Mouse (Mus musculus) embryonic facial prominence, embryonic 13.5 days (tissue): Measurements from ENCODE around the gene Ttc9c. TPM values are rescaled to one million over a fixed set of nuclear protein-coding genes. Genes with fewer than 3 reads are reported as not detected.
A peak's percentile ranks its signal among the peaks of the same experiment; 100 is the strongest.

ENCODE experiments used
- ATAC-seq: fragments of 200-750 bp; cut with Nextera tagmentation; 2 replicates; pipeline ENCODE4 v1.8.0; 2017; ENCODE audit warnings: low read depth; ENCODE audit not compliant: insufficient number of reproducible peaks, insufficient read depth, low FRiP score, low TSS enrichment
- H3K27ac ChIP-seq: fragments of 300-500 bp; sonication (generic); 2 replicates; pipeline ENCODE4 v1.5.1; 2015; ENCODE audit warnings: moderate library complexity, mild to moderate bottlenecking, inconsistent platforms
- H3K27me3 ChIP-seq: fragments of 300-500 bp; sonication (generic); 2 replicates; pipeline ENCODE4 v1.6.1; 2015; ENCODE audit warnings: mild to moderate bottlenecking, inconsistent platforms
- H3K36me3 ChIP-seq: fragments of 300-500 bp; sonication (generic); 2 replicates; pipeline ENCODE4 v1.6.1; 2015; ENCODE audit warnings: mild to moderate bottlenecking, inconsistent platforms
- H3K4me1 ChIP-seq: fragments of 300-500 bp; sonication (generic); 2 replicates; pipeline ENCODE4 v1.6.1; 2015; ENCODE audit warnings: inconsistent platforms
- H3K4me2 ChIP-seq: fragments of 300-500 bp; sonication (generic); 2 replicates; pipeline ENCODE4 v1.6.1; 2015; ENCODE audit warnings: moderate library complexity, mild to moderate bottlenecking, inconsistent platforms
- H3K4me3 ChIP-seq: fragments of 300-500 bp; sonication (generic); 2 replicates; pipeline ENCODE4 v1.5.1; 2015; ENCODE audit warnings: mild to moderate bottlenecking, inconsistent platforms
- H3K9ac ChIP-seq: fragments of 300-500 bp; sonication (generic); 2 replicates; pipeline ENCODE4 v1.6.1; 2015; ENCODE audit warnings: mild to moderate bottlenecking, inconsistent platforms
- H3K9me3 ChIP-seq: fragments of 300-500 bp; sonication (generic); 2 replicates; pipeline ENCODE4 v1.6.1; 2016; ENCODE audit warnings: inconsistent platforms
- WGBS: fragments of 180-500 bp; shearing (Covaris S2); methylation state at CpG from one replicate; pipeline ENCODE4 v1.1.7; 2015; ENCODE audit warnings: mixed read lengths; 5-methylcytosine and 5-hydroxymethylcytosine counted together
- polyA plus RNA-seq: library from polyadenylated mRNA; unstranded; fragments of >200 nt; fragmentation: Nextera tagmentation; extraction: Ambion mirVana; gene quantifications from 2 replicates; pipeline ENCODE4 v1.2.1, GENCODE M21; 2015

Ttc9c gene
- polyA plus RNA-seq, 1 experiment from 2014 or later, result 82.9 TPM

- Histone ChIP-seq H3K4me3 (peak within 1 kb of the TSS; percentile 77), H3K9ac (peak within 1 kb of the TSS; percentile 98), H3K36me3 (peaks cover 72% of the 10 kb centered on the region), H3K27me3 (no peaks in the 10 kb centered on the region), H3K4me2 (peak within 1 kb of the TSS; percentile 74), H3K4me1 (peaks cover 30% of the 10 kb centered on the region), H3K27ac (peak within 1 kb of the TSS; percentile 93), H3K9me3 (no peaks in the 10 kb centered on the region)
- ATAC-seq, result no peak; the same call in 1 of the 2 replicates
- WGBS, result 19% methylated on average over 29 of the region's 29 CpGs
These were observed 48.4 kb downstream of the Ttc9c start, which contains the start of gene Tmem223 for GRCm38 (mm10) chr19:8770567-8771270. Tmem223 (plus strand) TSS chr19:8770996.

- no peak for ATAC-seq
- WGBS, result 95% methylated on average over 9 of the region's 9 CpGs
These were observed 53.6 kb downstream of the Ttc9c start for GRCm38 (mm10) chr19:8765562-8765961.

GRCm38 (mm10) chr19:8763276-8763675 lies 55.9 kb downstream of the Ttc9c start:
- no peak for ATAC-seq
- no peak overlapping the region for H3K4me2 ChIP-seq
- peaks cover 7% of the 10 kb centered on the region for H3K4me1 ChIP-seq
- peaks cover 68% of the 10 kb centered on the region for H3K36me3 ChIP-seq
- H3K9me3 ChIP-seq, result peaks cover 3% of the 10 kb centered on the region; the same call in 1 of the 2 replicates
- H3K27ac ChIP-seq, result no peak overlapping the region
- H3K9ac ChIP-seq, result no peak overlapping the region
- WGBS, result 94% methylated on average over 4 of the region's 4 CpGs
- H3K27me3 ChIP-seq, result no peaks in the 10 kb centered on the region
- no peak overlapping the region for H3K4me3 ChIP-seq

More at GRCm38 (mm10) chr19:8765562-8765961, 53.6 kb downstream of the Ttc9c start:
- no peak overlapping the region for H3K4me2 ChIP-seq
- H3K36me3 ChIP-seq, result peaks cover 90% of the 10 kb centered on the region
- H3K4me1 ChIP-seq, result peaks cover 4% of the 10 kb centered on the region
- peaks cover 3% of the 10 kb centered on the region; the same call in 1 of the 2 replicates for H3K9me3 ChIP-seq
- no peaks in the 10 kb centered on the region for H3K27me3 ChIP-seq
- H3K4me3 ChIP-seq, result no peak overlapping the region
- H3K27ac ChIP-seq, result no peak overlapping the region
- no peak overlapping the region for H3K9ac ChIP-seq

GRCm38 (mm10) chr19:8760757-8761156 lies 58.4 kb downstream of the Ttc9c start:
- Histone ChIP-seq H3K9me3 (peaks cover 3% of the 10 kb centered on the region; the same call in 1 of the 2 replicates), H3K4me3 (no peak overlapping the region), H3K27ac (no peak overlapping the region), H3K9ac (no peak overlapping the region), H3K36me3 (peaks cover 45% of the 10 kb centered on the region), H3K27me3 (no peaks in the 10 kb centered on the region), H3K4me1 (peaks cover 14% of the 10 kb centered on the region), H3K4me2 (no peak overlapping the region)
- no peak for ATAC-seq
- WGBS, result 93% methylated on average over 2 of the region's 2 CpGs

Other genes starting within 250 kb of the Ttc9c start
- not detected in 2 replicates for gene Slc22a8, start 228.1 kb downstream of the Ttc9c start, polyA plus RNA-seq
- 0.08 and 0.12 TPM in 2 replicates for gene Slc22a6, start 201.3 kb downstream of the Ttc9c start, polyA plus RNA-seq
- 0.66 and 1.4 TPM in 2 replicates for gene Chrm1, start 155.5 kb downstream of the Ttc9c start, polyA plus RNA-seq
- 99.9 and 116 TPM in 2 replicates for gene Slc3a2, start 96.0 kb downstream of the Ttc9c start, polyA plus RNA-seq
- gene Wdr74, start 83.5 kb downstream of the Ttc9c start, polyA plus RNA-seq, result 88.6 and 100 TPM in 2 replicates
- 2.2 and 2.7 TPM in 2 replicates for gene 1700092M07Rik, start 78.6 kb downstream of the Ttc9c start, polyA plus RNA-seq
- 182 and 184 TPM in 2 replicates for gene Stx5a, start 77.9 kb downstream of the Ttc9c start, polyA plus RNA-seq
- 199 and 230 TPM in 2 replicates for gene Nxf1, start 62.3 kb downstream of the Ttc9c start, polyA plus RNA-seq
- 211 and 227 TPM in 2 replicates for gene Tmem223, start 48.3 kb downstream of the Ttc9c start, polyA plus RNA-seq
- gene Tmem179b, start 44.9 kb downstream of the Ttc9c start, polyA plus RNA-seq, result 67.6 and 76.1 TPM in 2 replicates
- 28.5 and 35.6 TPM in 2 replicates for gene Taf6l, start 32.9 kb downstream of the Ttc9c start, polyA plus RNA-seq
- gene Polr2g, start 20.8 kb downstream of the Ttc9c start, polyA plus RNA-seq, result 175 and 178 TPM in 2 replicates
- 5.5 and 6.0 TPM in 2 replicates for gene Zbtb3, start 16.8 kb downstream of the Ttc9c start, polyA plus RNA-seq
- 7.4 and 7.6 TPM in 2 replicates for gene Hnrnpul2, start 677 bp upstream of the Ttc9c start, polyA plus RNA-seq
- not detected in 2 replicates for gene AC129217.1, start 10.4 kb upstream of the Ttc9c start, polyA plus RNA-seq
- 52.6 and 53.3 TPM in 2 replicates for gene Bscl2, start 18.1 kb upstream of the Ttc9c start, polyA plus RNA-seq
- gene Gng3, start 19.9 kb upstream of the Ttc9c start, polyA plus RNA-seq, result 10.4 and 10.6 TPM in 2 replicates
- gene Lrrn4cl, start 31.4 kb upstream of the Ttc9c start, polyA plus RNA-seq, result 0.65 and 0.74 TPM in 2 replicates
- 184 and 189 TPM in 2 replicates for gene Ubxn1, start 52.2 kb upstream of the Ttc9c start, polyA plus RNA-seq
- gene Uqcc3, start 61.6 kb upstream of the Ttc9c start, polyA plus RNA-seq, result 64.2 and 72.3 TPM in 2 replicates
- 56.0 and 91.0 TPM in 2 replicates for gene Lbhd1, start 64.4 kb upstream of the Ttc9c start, polyA plus RNA-seq
- not detected in 2 replicates for gene Gm49403, start 64.6 kb upstream of the Ttc9c start, polyA plus RNA-seq
- 84.9 and 90.0 TPM in 2 replicates for gene 1810009A15Rik, start 69.5 kb upstream of the Ttc9c start, polyA plus RNA-seq
- gene Gm49416, start 69.6 kb upstream of the Ttc9c start, polyA plus RNA-seq, result not detected in 2 replicates
- 36.7 and 42.6 TPM in 2 replicates for gene Ints5, start 73.7 kb upstream of the Ttc9c start, polyA plus RNA-seq
- 107 and 108 TPM in 2 replicates for gene Ganab, start 78.7 kb upstream of the Ttc9c start, polyA plus RNA-seq
- 44.7 and 54.6 TPM in 2 replicates for gene B3gat3, start 101.0 kb upstream of the Ttc9c start, polyA plus RNA-seq
- gene Rom1, start 110.0 kb upstream of the Ttc9c start, polyA plus RNA-seq, result 2.7 and 3.3 TPM in 2 replicates
- gene Eml3, start 110.2 kb upstream of the Ttc9c start, polyA plus RNA-seq, result 32.3 and 32.8 TPM in 2 replicates
- 187 and 189 TPM in 2 replicates for gene Mta2, start 122.5 kb upstream of the Ttc9c start, polyA plus RNA-seq
- gene Tut1, start 134.5 kb upstream of the Ttc9c start, polyA plus RNA-seq, result 33.6 and 34.5 TPM in 2 replicates
- gene Eef1g, start 147.7 kb upstream of the Ttc9c start, polyA plus RNA-seq, result 481 and 529 TPM in 2 replicates
- 51.0 and 57.8 TPM in 2 replicates for gene Ahnak, start 170.0 kb upstream of the Ttc9c start, polyA plus RNA-seq